Mouse (Mus musculus) embryonic fibroblast, embryonic 13.5 days (primary cell): ENCODE results near the gene Wdr74. TPM values are rescaled to one million over a fixed set of nuclear protein-coding genes. Genes with fewer than 3 reads are reported as not detected.

Source experiments
- H3K27ac ChIP-seq: 2 replicates; pipeline ENCODE4 v1.5.1; 2012; ENCODE audit warnings: low read length, control low read depth, inconsistent platforms; ENCODE audit not compliant: insufficient read depth
- H3K4me1 ChIP-seq: 2 replicates; pipeline ENCODE4 v1.6.1; 2011; ENCODE audit warnings: low read length; ENCODE audit not compliant: control insufficient read depth, insufficient read depth
- H3K4me3 ChIP-seq: 2 replicates; pipeline ENCODE4 v1.5.1; 2011; ENCODE audit warnings: mild to moderate bottlenecking, control low read depth, low read length; ENCODE audit not compliant: insufficient read depth
- CTCF ChIP-seq: IDR thresholded peaks from 2 replicates; pipeline ENCODE4 v1.5.1; 2011; ENCODE audit warnings: mild to moderate bottlenecking, control low read depth, low read length, moderate library complexity, borderline replicate concordance; ENCODE audit not compliant: insufficient read depth
- POLR2A ChIP-seq: IDR thresholded peaks from 2 replicates; pipeline ENCODE4 v1.6.1; 2011; ENCODE audit warnings: low read depth, mild to moderate bottlenecking, control low read depth, low read length, moderate library complexity
- polyA plus RNA-seq: library from polyadenylated mRNA; stranded (reverse); fragments of >200 nt; gene quantifications from 2 replicates; pipeline ENCODE4 v1.2.4, GENCODE M21; 2011; ENCODE audit warnings: low read depth; ENCODE audit not compliant: missing spikeins, insufficient read length

Wdr74 gene
- polyA plus RNA-seq, 1 experiment = 52.3 TPM

DNA sequence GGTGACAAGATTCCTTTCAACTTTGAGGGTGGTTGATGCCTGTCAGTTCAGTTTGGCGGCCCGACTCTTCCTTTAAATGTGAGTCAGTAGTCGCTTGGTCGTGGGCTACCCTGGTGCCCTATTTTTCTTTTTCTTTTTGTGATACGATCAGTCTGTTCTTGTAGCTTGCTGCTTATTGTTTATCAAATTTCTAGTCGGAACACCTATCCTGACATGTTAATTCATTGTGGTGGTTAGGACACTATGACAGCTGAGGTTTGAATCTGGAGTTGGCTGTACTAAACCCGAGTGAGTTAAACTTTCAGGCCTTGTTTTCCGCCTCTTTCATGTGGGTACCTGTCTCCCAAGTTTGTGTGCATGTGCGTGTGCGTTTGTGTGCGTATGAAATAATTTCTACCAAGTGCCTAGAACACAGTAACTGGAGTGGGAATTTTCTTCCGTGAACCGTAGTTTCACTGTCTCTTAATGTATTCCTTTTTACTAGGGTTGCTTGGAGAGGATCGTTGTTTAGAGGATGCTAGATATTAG lies 21.9 kb downstream of the Wdr74 start:
- H3K4me1 ChIP-seq = peaks cover 9% of the 10 kb centered on the region; the same call in 1 of the 2 replicates
- H3K27ac ChIP-seq = peak overlapping the region; percentile 10; the same call in 1 of the 2 replicates
- peak overlapping the region; percentile 99 for H3K4me3 ChIP-seq
- no peak for TF ChIP-seq CTCF
- no peak for TF ChIP-seq POLR2A

DNA sequence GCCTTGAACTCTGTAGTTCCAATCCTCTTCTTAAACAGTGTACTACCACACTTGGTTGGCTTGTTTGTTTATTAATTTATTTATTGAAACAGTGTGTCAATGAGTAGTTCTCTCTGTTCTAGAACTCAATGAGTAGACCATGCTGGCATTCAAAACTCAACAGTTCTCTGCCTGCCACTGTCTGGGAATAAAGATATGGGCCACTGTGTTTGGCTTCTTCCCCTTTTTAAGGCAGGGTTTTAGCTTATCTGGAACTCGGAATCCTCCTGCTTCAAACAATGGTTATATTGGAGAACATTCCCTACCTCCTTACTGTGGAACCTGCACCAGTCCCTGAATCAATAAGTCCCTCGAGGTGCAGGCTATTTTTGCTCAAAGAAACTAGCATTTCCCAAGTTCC lies 23.3 kb downstream of the Wdr74 start:
- peak overlapping the region; percentile 44; the same call in 1 of the 2 replicates for H3K4me3 ChIP-seq
- TF ChIP-seq POLR2A (no peak), CTCF (no peak)
- H3K4me1 ChIP-seq = peaks cover 9% of the 10 kb centered on the region; the same call in 1 of the 2 replicates
- H3K27ac ChIP-seq = no peak overlapping the region

DNA sequence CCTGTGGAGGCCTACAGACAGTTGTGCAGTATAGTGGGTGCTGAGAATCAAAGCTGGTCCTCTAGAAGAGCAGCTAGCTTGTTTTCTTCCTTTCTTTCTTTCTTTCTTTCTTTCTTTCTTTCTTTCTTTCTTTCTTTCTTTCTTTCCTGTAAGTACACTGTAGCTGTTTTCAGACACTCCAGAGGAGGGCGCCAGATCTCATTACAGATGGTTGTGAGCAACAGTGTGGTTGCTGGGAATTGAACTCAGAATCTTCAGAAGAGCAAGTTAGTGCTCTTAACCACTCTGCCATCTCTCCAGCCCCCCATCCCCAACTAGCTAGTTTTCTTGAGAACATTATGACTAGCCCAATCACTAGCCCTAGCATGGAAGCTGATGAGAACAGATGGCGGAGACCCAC lies 25.1 kb downstream of the Wdr74 start:
- TF ChIP-seq CTCF (no peak), POLR2A (no peak)
- H3K27ac ChIP-seq = no peak overlapping the region

DNA sequence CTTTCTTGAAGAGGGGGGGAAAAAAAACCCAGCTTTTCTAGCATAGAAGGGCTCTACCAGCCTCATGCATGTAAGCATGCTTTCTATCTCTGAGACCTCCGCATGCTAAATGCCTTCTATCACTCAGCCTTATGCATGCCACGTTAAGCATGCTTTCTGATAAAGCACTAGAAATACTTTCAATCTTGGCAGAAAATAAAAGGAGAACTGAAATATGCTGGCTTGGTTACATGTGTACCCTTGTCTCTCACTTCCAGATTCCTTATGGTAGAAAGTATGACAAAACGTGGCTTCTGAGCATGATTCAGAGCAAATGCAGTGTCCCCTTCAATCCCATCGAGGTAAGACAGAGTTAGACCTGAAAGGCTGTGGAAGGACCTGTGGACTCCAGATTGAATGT lies 27.6 kb downstream of the Wdr74 start:
- H3K27ac ChIP-seq = no peak overlapping the region
- 0 out of 2 replicates have a peak, but pooled peaks cover 2% of the 10 kb centered on the region for H3K4me1 ChIP-seq
- TF ChIP-seq POLR2A = no peak
- no peak for TF ChIP-seq CTCF
- no peak overlapping the region for H3K4me3 ChIP-seq

More for the DNA sequence above, 25.1 kb downstream of the Wdr74 start:
- H3K4me1 ChIP-seq = 0 out of 2 replicates have a peak, but pooled peaks cover 2% of the 10 kb centered on the region
- H3K4me3 ChIP-seq = no peak overlapping the region

DNA sequence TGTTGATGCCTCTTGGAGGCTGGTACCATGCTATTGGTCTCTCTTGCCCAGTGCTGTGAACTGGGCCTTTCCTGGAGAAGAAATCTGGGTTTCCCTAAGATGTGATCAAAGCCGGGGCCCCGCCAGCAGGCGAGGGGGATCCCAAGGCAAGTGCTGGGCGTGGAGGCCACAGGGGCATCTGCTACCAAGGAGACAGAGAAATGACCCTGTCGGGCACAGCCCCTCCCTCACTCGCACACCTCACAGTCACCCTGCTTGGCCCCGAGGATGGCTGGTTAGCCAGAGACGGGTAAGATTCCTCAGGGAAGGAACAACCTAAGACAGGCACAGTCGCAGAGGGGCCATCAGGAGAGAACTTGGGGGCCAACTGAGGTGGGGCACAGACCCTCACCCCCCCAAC lies 29.9 kb downstream of the Wdr74 start:
- no peak overlapping the region for H3K4me3 ChIP-seq
- H3K27ac ChIP-seq = no peak overlapping the region
- H3K4me1 ChIP-seq = no peaks in the 10 kb centered on the region
- TF ChIP-seq POLR2A (no peak), CTCF (no peak)

DNA sequence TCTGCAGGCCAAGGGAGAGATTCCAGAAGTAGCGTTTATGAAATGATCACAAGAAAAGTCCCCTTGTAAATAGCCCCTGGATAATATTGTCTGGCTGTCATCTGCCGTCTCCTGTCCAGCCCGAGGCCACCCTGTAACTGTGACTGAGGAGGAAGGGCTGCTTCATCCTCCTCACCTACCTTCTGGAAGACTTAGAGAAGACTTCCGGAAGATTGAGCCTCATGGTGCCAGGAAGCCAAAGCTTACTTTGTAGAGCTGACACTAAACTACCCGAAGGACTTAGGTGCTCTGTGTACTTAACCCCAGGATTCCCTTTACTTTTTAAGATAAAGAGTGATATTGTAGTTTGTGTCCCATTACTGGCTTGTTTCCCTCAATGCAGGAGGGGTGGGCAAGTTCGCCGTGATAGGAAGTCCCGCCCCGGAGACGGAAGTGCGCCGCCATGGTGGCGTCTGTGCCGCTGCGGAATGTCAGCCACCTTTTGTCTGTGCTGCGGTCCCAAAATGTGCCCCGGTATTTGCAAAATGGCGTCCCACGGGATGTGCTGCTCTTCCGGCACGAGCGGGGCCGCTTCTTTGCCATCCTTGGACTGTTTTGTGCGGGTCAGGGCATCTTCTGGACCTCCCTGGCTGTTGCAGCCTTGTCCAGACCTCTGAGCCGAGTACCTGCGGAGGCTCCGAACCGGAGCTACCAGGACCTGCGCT lies 35.1 kb downstream of the Wdr74 start, which contains the start of gene Tmem223:
Tmem223 (plus strand) TSS at position 430 of the 704 bp plus-strand sequence.
- Histone ChIP-seq H3K27ac (peak within 1 kb of the TSS; percentile 30), H3K4me1 (no peaks in the 10 kb centered on the region), H3K4me3 (peak within 1 kb of the TSS; percentile 58)
- TF ChIP-seq POLR2A = peak; percentile 85
- no peak for TF ChIP-seq CTCF

DNA sequence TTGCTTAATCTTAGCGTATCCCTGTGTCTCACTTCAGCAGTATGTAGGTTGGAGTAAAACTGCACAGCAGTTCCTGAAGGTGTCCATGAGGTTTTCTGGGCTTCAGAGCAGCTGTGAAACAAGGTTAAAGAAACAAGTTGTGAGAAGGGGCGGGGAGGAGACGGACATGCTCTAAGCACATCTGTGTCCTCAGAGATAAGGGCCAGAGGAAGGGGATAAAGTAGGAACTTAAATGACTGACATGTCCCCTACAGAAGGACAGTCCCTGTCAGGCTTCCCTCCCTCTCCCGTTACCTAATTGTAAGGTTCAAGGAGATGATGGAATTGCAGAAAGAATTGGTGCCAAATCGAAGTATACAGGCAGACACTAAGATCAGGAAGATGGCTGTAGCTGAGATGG lies 37.4 kb downstream of the Wdr74 start:
- no peak; the same call in 1 of the 2 replicates for TF ChIP-seq POLR2A
- TF ChIP-seq CTCF = no peak
- Histone ChIP-seq H3K4me1 (no peaks in the 10 kb centered on the region), H3K27ac (no peak overlapping the region), H3K4me3 (no peak overlapping the region)

DNA sequence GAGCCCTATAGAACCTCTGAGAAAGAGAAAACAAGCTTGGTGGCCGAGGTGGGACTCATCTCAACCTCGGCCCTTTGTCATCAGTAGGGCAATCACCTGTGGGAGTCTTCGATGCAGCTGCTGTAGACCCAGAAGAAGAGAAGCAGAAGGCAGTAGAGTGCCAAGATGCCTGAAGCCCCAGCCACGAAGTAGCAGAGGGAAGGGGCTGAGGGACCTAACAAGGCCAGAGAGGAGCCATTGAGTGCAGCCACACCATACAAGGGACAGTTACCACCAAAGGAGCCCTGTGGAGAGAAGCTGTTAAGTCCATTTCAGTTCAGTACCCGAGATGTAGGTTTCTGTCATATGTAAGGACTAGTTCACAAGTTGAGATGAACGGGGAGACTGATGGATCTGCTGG lies 37.8 kb downstream of the Wdr74 start:
- no peak overlapping the region; the same call in 1 of the 2 replicates for H3K27ac ChIP-seq
- H3K4me1 ChIP-seq = no peaks in the 10 kb centered on the region
- 0 out of 2 replicates have a peak, but pooled peaks have one; percentile 4 for TF ChIP-seq POLR2A
- TF ChIP-seq CTCF = no peak
- peak overlapping the region; percentile 30 for H3K4me3 ChIP-seq

DNA sequence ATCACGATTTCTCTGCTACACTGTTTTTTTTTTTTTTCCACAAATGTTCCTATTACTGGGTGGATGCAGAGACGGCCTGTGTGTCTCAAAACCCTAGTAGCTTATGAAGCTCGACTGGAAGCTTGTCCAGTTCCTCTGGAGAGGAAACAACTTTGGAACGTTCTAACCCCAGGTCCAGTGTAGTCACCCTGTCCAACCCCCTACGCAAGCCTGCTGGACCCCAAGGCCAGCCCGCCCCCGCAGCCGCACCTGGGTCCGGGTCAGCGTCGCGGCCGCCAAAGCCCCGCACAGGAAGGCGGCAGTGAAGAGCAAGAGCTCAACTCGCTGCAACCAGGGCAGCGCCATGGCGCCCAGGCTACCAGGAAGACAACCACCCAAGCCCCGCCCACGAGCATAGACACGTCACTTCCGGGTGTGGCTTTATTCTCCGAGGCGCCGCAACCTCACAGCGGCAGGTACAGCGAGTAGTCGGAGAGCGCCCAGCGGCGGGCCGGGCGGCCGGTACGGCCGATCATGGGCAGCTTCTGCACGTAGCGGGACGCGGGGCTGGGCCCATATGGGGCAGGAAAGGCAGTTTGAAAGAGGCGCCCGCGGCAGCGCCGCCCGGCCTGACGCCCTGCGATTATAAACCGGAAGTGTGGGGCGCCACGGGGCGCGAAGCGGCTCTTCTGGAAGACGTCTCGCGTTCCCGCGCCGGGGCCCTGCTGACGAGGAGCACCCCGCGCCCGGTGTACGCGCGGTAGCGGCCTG lies 38.6 kb downstream of the Wdr74 start, which contains the start of gene Tmem179b:
Tmem179b (minus strand) TSS at position 382 of the 750 bp plus-strand sequence.
- peak within 1 kb of the TSS; percentile 86 for H3K27ac ChIP-seq
- H3K4me3 ChIP-seq = peak within 1 kb of the TSS; percentile 72
- TF ChIP-seq POLR2A (peak; percentile 95), CTCF (no peak)
- H3K4me1 ChIP-seq = no peaks in the 10 kb centered on the region
